Mouse (Mus musculus): ENCODE measurements around the gene Mast4. TPM values are rescaled to one million over a fixed set of nuclear protein-coding genes. Genes with fewer than 3 reads are reported as not detected.

Mast4 gene
- polyA plus RNA-seq, 1 experiment, result 10.8 TPM

DNA sequence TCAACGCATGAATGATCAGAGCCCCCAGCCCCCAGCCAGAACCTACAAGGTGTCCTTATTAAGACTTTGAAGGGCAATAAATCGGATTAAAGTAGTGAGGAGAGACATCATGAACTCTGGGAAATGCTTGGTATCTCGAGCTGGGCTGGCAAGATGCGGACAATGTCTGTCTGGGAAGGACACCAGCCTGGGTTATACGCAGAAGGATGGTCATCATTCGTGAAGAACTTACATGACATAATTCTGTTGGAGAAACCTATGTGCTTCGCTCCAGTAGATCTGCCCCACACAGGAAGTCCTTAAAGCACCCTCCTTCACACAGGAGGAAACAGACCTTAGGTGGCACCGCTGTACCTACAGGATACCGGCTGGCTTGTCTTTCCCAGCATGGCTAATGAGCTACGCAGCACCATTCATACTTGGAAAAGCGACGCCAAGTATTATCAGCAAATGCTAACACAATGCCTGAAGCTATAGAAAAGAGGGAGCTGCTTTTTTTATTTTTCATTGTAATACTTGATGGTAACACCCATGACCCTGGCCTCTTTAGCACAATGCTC lies 456.5 kb downstream of the Mast4 start:
- Histone ChIP-seq H3K27me3 (ENCODE audit: control insufficient read depth, insufficient read depth, insufficient read length) (no peaks in the 10 kb centered on the region), H3K79me2 (ENCODE audit: control insufficient read depth, insufficient read depth) (peaks cover 100% of the 10 kb centered on the region), H3K79me3 (ENCODE audit: low read depth) (peaks cover 85% of the 10 kb centered on the region), H3K36me3 (ENCODE audit: control insufficient read depth, insufficient read depth) (peaks cover 9% of the 10 kb centered on the region), H3K4me3 (ENCODE audit: insufficient read depth, poor library complexity, severe bottlenecking) (no peak overlapping the region), H3ac (ENCODE audit: control insufficient read depth, insufficient read length, low read depth) (no peak overlapping the region)
- no peak for TF ChIP-seq CEBPB (IDR thresholded peaks at IDR 0.05; ENCODE audit: low read depth)
- no peak for TF ChIP-seq MYOG (IDR thresholded peaks at IDR 0.05; ENCODE audit: control insufficient read depth, extremely low read depth, insufficient read length)
- TF ChIP-seq CTCF (IDR thresholded peaks at IDR 0.05; ENCODE audit: control insufficient read depth, insufficient read depth, insufficient read length), result no peak
- no peak for TF ChIP-seq MYOD1 (IDR thresholded peaks at IDR 0.05; ENCODE audit: control insufficient read depth, insufficient read length, low read depth)
- TF ChIP-seq MAX (IDR thresholded peaks at IDR 0.05), result no peak
- no peak for TF ChIP-seq FOSL1 (IDR thresholded peaks at IDR 0.05; ENCODE audit: insufficient read depth, low read length, poor library complexity, severe bottlenecking)
- TF ChIP-seq USF1 (IDR thresholded peaks at IDR 0.05; ENCODE audit: low read depth), result no peak

DNA sequence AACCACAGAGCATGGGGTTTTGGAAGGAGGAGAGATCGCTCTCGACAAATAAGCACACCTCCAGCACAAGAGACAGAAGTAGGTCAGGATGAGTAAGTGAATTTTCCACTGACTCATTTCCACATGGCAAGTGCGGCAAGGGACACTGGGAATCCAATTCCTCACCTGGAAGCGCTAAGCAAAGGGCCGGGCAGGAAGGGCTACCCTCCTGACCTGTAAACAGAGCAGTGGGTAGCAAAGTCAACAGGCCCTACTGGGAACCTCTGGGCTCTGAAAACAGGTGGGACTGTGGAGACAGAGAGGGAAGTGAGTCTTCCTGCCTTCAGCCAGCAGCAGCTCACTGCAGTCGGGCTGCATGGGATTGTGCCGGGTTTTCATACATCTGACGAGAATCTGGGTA lies 457.1 kb downstream of the Mast4 start:
- Histone ChIP-seq H3K79me3 (ENCODE audit: low read depth) (peaks cover 85% of the 10 kb centered on the region), H3K79me2 (ENCODE audit: control insufficient read depth, insufficient read depth) (peaks cover 100% of the 10 kb centered on the region), H3K4me3 (ENCODE audit: insufficient read depth, poor library complexity, severe bottlenecking) (no peak overlapping the region), H3K36me3 (ENCODE audit: control insufficient read depth, insufficient read depth) (peaks cover 9% of the 10 kb centered on the region), H3K27me3 (ENCODE audit: control insufficient read depth, insufficient read depth, insufficient read length) (no peaks in the 10 kb centered on the region), H3ac (ENCODE audit: control insufficient read depth, insufficient read length, low read depth) (no peak overlapping the region)
- TF ChIP-seq MYOD1 (IDR thresholded peaks at IDR 0.05; ENCODE audit: control insufficient read depth, insufficient read length, low read depth), result no peak
- TF ChIP-seq MAX (IDR thresholded peaks at IDR 0.05), result no peak
- TF ChIP-seq CTCF (IDR thresholded peaks at IDR 0.05; ENCODE audit: control insufficient read depth, insufficient read depth, insufficient read length), result no peak
- TF ChIP-seq FOSL1 (IDR thresholded peaks at IDR 0.05; ENCODE audit: insufficient read depth, low read length, poor library complexity, severe bottlenecking), result no peak
- no peak for TF ChIP-seq CEBPB (IDR thresholded peaks at IDR 0.05; ENCODE audit: low read depth)
- no peak for TF ChIP-seq USF1 (IDR thresholded peaks at IDR 0.05; ENCODE audit: low read depth)
- no peak for TF ChIP-seq MYOG (IDR thresholded peaks at IDR 0.05; ENCODE audit: control insufficient read depth, extremely low read depth, insufficient read length)

- Histone ChIP-seq H3K27me3 (ENCODE audit: control insufficient read depth, insufficient read depth, insufficient read length) (no peaks in the 10 kb centered on the region), H3K4me3 (ENCODE audit: insufficient read depth, poor library complexity, severe bottlenecking) (no peak overlapping the region), H3K79me3 (ENCODE audit: low read depth) (peaks cover 83% of the 10 kb centered on the region), H3K36me3 (ENCODE audit: control insufficient read depth, insufficient read depth) (peaks cover 9% of the 10 kb centered on the region), H3K79me2 (ENCODE audit: control insufficient read depth, insufficient read depth) (peaks cover 100% of the 10 kb centered on the region), H3ac (ENCODE audit: control insufficient read depth, insufficient read length, low read depth) (no peak overlapping the region)
- TF ChIP-seq USF1 (IDR thresholded peaks at IDR 0.05; ENCODE audit: low read depth) (no peak), FOSL1 (IDR thresholded peaks at IDR 0.05; ENCODE audit: insufficient read depth, low read length, poor library complexity, severe bottlenecking) (no peak), MAX (IDR thresholded peaks at IDR 0.05) (no peak), MYOD1 (IDR thresholded peaks at IDR 0.05; ENCODE audit: control insufficient read depth, insufficient read length, low read depth) (no peak), CTCF (IDR thresholded peaks at IDR 0.05; ENCODE audit: control insufficient read depth, insufficient read depth, insufficient read length) (no peak), MYOG (IDR thresholded peaks at IDR 0.05; ENCODE audit: control insufficient read depth, extremely low read depth, insufficient read length) (no peak), CEBPB (IDR thresholded peaks at IDR 0.05; ENCODE audit: low read depth) (no peak)
These were observed 458.8 kb downstream of the Mast4 start for GRCm38 (mm10) chr13:102875520-102875919.

GRCm38 (mm10) chr13:102875144-102875476 lies 459.2 kb downstream of the Mast4 start:
- Histone ChIP-seq H3K4me3 (ENCODE audit: insufficient read depth, poor library complexity, severe bottlenecking) (no peak overlapping the region), H3K36me3 (ENCODE audit: control insufficient read depth, insufficient read depth) (peaks cover 9% of the 10 kb centered on the region), H3K27me3 (ENCODE audit: control insufficient read depth, insufficient read depth, insufficient read length) (no peaks in the 10 kb centered on the region), H3K79me3 (ENCODE audit: low read depth) (peaks cover 83% of the 10 kb centered on the region), H3ac (ENCODE audit: control insufficient read depth, insufficient read length, low read depth) (no peak overlapping the region), H3K79me2 (ENCODE audit: control insufficient read depth, insufficient read depth) (peaks cover 100% of the 10 kb centered on the region)
- TF ChIP-seq MAX (IDR thresholded peaks at IDR 0.05) (no peak), CTCF (IDR thresholded peaks at IDR 0.05; ENCODE audit: control insufficient read depth, insufficient read depth, insufficient read length) (no peak), MYOG (IDR thresholded peaks at IDR 0.05; ENCODE audit: control insufficient read depth, extremely low read depth, insufficient read length) (no peak), USF1 (IDR thresholded peaks at IDR 0.05; ENCODE audit: low read depth) (no peak), CEBPB (IDR thresholded peaks at IDR 0.05; ENCODE audit: low read depth) (no peak), MYOD1 (IDR thresholded peaks at IDR 0.05; ENCODE audit: control insufficient read depth, insufficient read length, low read depth) (no peak), FOSL1 (IDR thresholded peaks at IDR 0.05; ENCODE audit: insufficient read depth, low read length, poor library complexity, severe bottlenecking) (no peak)

GRCm38 (mm10) chr13:102874465-102875143 lies 459.7 kb downstream of the Mast4 start:
- no peaks in the 10 kb centered on the region for H3K27me3 ChIP-seq (ENCODE audit: control insufficient read depth, insufficient read depth, insufficient read length)
- H3K36me3 ChIP-seq (ENCODE audit: control insufficient read depth, insufficient read depth), result peaks cover 9% of the 10 kb centered on the region
- H3K79me3 ChIP-seq (ENCODE audit: low read depth), result peaks cover 82% of the 10 kb centered on the region
- H3K79me2 ChIP-seq (ENCODE audit: control insufficient read depth, insufficient read depth), result peaks cover 100% of the 10 kb centered on the region
- TF ChIP-seq CTCF (IDR thresholded peaks at IDR 0.05; ENCODE audit: control insufficient read depth, insufficient read depth, insufficient read length), result no peak
- no peak for TF ChIP-seq MAX (IDR thresholded peaks at IDR 0.05)
- TF ChIP-seq MYOG (IDR thresholded peaks at IDR 0.05; ENCODE audit: control insufficient read depth, extremely low read depth, insufficient read length), result no peak
- no peak for TF ChIP-seq FOSL1 (IDR thresholded peaks at IDR 0.05; ENCODE audit: insufficient read depth, low read length, poor library complexity, severe bottlenecking)
- no peak for TF ChIP-seq CEBPB (IDR thresholded peaks at IDR 0.05; ENCODE audit: low read depth)
- no peak for TF ChIP-seq USF1 (IDR thresholded peaks at IDR 0.05; ENCODE audit: low read depth)
- TF ChIP-seq MYOD1 (IDR thresholded peaks at IDR 0.05; ENCODE audit: control insufficient read depth, insufficient read length, low read depth), result no peak
- no peak overlapping the region for H3K4me3 ChIP-seq (ENCODE audit: insufficient read depth, poor library complexity, severe bottlenecking)
- H3ac ChIP-seq (ENCODE audit: control insufficient read depth, insufficient read length, low read depth), result no peak overlapping the region

Data from C2C12 (cell line).